Mouse (Mus musculus) naive thymus-derived CD4-positive, alpha-beta T cell, adult 2 months (primary cell): ENCODE data around the gene Fam76a.
A peak's percentile ranks its signal among the peaks of the same experiment; 100 is the strongest.

Experiments
- DNase-seq: peaks from one replicate; pipeline ENCODE4 v3.0.0-alpha.2; 2011; ENCODE audit warnings: low read depth

The Fam76a gene

DNA sequence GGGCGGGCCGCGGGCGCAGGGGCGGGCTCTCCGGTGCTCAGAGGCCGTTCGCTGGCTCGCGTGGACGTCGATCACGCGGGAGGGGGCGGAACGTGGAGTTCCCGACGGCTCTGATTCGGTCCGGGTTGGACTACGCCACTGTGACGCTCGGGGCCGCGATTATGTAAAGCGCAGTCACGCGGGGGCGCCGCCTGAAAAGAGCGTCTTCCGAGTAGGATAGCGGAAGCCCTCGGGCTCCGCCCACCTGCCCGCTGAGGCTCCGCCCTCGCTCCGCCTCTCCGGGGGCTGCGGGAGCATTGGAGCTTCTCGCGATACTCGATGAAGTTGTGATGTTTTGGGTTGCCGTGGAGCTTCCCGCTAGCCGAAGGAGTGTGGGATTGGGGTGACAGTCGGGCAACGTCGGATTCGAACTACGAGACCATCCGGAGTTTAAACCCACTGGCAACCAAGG is at the start of gene Fam76a:
TSS of gene Fam76a (minus strand) at position 1 of the 451 bp plus-strand sequence.
- DNase-seq: peak; percentile 100

DNA sequence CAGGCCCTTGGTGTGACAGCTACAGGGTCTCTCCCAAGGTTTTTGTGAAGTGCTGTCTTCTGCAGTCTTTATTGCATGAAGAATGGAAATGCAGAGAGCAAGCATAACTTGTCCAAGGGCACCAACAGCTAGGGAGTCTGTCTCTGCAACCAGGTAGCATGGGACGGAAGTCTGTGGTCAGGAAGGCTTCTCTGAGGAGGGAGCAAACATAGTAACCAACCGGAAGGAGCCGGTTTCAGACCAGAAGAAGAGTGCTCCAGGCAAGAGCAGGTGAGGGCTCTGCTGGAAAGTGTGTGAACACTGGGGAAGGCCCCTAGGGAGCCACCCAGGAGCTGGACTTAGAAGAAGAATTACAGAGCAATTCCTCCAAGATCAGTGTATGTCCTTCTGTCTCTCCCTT is 49.7 kb upstream of the Fam76a start:
- peak; percentile 77 for DNase-seq

DNA sequence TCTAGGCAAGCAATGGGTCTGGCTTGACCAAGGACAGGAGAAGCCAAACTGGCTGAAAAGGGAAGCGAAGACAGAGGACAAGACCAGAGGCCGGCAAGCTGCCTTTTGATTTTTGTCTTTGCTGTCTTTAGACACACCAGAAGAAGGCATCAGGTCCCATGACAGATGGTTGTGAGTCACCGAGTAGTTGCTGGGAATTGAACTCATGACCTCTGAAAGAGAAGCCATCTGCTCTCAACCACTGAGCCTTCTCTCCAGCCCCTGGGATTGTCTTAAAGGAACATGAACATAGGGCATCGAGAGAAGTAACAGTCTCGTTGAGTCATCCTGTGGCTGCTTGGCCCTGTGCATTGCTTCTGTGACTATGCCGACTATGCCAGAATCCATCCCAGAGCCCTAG is 49.2 kb upstream of the Fam76a start:
- DNase-seq: peak; percentile 34

DNA sequence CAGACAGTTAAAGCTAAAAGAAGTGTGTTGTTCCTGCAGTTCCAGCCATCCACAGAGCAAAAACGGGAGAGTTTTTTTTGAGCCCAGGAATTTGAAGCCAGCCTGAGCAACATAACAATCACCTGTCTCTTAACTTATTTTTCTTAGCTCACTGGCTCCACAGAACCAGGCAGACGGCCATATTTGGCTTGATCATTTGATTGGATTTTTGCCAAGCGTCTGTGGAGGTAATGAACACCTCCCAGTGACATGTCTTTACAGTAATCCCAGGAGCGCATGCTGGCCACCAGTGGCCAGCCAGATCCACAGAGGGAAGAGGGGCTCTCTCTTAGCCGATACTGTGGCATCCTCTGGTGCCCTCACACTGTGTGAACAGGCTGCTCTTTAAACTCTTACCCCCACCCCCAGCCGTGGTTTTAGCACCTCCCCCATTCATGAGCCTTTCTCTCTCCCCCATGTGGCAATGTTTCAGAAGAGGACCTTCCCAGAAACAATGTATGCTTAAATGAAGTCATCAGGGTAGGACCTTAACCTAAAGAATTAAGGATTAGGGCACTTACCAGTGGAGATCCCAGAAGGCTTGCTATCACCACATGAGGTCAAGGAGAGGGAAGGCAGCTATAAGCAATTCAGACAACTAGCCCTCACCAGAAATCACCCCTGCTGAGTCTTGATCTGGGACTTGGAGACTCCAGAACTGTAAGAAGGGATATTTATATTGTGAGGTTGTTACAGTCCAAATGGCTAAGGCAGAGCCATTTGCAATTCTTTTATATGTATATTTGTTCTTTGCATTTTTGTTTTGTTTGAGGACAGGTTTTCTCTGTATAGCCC is 46.0 kb upstream of the Fam76a start:
- DNase-seq: no peak

DNA sequence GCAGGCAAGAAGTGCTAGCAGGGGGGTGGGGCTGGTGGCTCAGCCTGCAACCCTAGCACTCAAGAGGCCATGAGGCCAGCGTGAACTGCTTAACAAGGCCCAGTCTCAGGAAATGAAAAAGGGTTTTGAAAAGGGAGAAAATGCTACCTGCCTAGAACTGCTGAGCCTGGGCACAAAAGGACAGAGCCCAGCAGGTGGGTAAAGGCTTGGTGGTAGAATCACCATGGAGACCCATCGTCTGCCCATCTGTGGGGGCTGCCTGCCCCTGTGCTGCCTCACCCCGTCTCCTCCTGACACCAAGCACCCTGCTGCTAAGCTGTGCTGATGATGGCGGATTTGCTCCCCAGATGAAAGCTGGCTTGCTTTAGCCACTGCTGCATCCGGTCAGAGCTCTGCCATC is 42.1 kb upstream of the Fam76a start:
- no peak for DNase-seq

DNA sequence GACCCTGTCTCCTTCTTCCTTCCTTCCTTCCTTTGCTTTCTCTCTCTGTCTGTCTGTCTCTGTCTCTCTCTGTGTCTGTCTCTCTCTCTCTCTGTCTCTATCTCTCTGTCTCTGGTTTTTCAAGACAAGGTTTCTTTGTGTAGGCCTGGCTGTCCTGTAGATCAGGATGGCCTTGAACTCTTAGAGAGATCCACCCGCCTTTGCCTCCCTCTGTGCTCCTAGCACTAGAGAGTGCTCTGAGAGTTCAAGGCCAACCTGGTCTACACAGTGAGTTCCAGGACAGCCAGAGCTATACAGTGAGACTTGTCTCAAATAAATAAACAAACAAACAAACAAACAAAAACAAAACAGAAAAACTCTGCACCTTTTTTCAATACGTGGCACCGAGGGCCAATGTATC is 41.7 kb upstream of the Fam76a start:
- no peak for DNase-seq

DNA sequence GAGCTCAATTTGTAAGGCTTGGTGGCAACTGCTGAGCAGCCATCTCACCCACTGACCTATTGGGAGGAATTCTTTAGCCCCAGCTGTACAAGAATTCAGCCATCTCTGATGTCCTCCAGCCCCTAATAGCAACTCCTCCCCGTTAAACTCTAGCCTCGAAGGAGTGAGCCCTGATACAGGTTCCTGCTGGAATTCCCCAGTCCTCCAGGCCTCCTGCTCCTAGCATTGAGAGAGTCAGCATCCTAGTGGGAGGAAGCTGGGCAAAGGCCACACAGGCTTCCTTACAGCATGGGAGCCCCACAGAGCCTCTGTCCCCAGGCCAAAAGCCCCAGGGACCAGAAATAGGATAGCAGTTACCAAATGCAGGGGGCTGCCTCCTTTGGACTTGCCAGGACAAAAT is 41.1 kb upstream of the Fam76a start:
- DNase-seq: no peak

DNA sequence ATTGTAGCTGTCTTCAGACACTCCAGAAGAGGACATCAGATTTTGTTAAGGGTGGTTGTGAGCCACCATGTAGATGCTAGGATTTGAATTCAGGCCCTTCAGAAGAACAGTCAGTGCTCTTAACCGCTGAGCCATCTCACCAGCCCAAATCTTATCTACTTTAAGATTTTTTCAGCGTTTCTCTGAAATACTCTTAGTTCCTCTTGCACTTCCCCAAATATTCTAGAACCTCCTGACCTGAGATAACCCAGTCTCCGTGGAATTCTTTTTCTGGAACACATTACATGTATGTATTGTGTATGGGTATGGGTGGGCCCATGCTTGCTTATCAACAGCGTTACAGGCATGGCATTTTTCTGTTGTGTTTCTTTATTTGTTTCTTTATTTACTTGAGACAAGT is 40.3 kb upstream of the Fam76a start:
- no peak for DNase-seq

DNA sequence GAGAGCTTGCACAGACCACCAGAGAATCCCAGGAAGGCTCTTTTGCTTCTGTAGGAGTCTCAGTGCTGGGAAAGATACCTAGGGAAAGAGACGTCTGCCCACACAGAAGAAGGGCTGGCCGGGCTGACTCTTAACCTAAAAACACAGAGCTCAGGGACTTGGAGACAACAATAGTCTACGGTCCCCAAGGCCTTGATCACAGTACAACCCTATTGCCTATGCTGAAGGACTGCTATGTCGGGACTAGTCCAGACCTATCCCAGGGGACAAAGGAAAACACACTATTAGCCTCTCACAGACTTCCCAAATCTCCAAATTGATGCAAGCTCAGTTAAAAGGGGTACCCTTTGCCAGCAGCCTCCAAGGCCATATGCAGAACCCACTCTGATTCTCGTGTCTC is 39.5 kb upstream of the Fam76a start:
- DNase-seq: no peak

DNA sequence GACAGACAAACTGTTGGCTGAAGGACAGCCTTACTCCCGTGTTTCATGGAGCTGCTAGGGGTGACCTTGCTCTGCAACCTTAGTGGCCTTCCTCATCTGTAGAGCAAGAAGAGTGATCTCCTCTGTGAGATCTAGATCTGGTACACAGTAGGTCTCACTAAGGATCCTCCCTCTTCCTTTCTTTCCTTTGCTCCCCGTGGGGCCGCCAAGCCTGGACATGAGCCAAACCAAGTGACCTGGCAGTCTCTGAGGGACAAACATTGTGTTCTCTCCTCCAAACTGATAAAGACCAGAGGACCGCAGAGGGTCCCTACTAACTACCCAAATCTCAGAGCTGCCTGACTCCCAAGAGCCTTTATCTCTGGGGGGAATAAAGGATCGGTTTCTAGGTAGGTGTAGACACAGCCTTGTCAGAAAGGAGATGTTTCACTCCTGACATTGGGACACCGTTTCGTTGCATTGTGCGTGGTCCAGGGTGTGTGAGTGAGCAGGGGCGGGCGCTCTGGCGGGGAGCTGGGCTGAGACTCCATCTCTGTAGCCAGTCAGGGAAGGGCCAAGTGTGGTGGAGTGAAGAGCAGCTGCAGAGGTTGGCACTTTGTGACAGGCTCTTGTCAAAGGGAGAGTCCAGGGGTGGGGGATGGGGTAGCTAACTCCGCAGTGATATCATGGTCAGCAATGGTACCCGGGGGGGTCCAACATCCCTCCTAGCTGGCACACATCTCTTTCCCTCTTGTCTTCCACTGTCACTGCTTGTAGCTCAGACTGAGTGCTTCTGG is 38.7 kb upstream of the Fam76a start:
- no peak for DNase-seq

DNA sequence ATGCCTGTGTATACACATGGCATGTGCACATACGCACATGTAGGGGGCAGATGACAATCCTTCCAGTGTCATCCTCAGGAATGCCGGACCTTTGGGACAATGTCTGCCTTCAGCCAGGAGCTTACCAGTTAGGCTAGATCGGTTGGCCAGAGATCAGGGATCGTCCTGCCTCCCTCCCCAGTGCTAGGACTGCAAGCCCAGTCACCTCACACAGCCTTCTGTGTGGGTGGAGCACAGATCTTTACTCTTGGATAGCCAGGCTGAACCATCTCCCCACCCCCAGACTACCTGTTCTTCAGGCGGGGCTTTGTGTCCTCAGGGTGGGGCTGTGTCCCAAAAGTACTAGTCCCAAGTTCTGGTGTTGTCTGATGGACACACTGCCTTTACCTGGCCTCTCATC is 38.0 kb upstream of the Fam76a start:
- DNase-seq: no peak

DNA sequence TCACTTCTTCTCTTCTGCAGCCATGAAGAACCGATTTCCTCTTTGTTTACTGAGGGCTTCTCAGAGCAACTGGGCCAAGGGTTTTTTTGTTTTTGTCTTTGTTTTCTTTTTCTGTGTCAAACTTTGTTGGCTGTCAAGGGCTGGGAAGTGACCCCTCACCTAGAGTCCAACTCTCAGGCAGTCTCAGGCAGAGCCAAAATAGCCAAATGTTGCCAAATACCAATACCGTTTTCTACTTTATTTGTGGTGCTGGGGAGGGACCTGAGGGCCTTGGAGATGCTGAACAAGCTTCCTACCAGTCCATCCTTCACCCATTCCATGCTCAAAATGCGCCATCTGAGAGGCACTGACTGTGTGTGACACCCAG is 37.3 kb upstream of the Fam76a start:
- DNase-seq: no peak

DNA sequence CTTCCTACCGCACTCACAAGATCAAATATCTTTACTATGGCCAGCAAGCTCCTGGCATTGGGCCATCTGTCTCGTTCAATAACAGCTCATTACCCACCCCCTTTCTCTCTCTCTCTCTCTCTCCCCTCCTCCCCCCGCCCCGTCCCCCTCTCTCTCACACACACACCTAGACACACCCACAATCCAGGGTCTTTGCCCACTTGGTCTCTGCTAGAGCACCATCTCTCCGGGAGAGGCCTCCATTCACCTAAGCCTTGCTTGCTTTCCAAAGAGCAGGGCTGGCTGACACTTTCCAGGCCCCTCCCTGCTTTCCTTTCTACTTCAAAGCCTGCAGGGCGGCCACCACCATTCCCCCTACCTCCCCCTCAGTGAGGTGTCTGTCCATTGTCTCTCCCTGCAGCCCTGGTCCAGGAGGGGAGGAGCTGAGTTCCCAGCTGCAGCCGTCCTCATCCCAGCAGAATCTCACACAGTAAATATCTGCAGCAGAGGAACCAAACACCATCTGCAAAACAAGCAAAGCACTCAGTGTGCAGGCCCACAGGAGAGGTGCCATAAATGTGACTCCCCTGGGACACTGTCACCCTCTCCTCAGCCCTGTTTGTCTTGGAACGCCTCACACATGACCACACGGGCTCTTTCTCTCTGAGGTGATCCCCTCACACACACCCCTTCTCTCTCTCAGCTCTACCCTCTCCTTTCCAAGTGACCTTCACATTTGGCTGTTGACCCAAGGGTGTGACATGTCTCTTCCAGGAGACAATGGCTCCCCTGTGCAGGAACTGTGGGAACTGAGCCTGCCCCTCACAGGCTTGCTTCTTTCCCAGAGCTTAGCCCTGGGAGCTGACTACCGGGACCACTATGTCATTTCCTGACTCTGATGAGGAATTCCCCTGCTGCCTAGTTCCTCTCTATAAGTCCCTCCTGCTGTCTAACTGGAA is 36.7 kb upstream of the Fam76a start:
- DNase-seq: no peak

DNA sequence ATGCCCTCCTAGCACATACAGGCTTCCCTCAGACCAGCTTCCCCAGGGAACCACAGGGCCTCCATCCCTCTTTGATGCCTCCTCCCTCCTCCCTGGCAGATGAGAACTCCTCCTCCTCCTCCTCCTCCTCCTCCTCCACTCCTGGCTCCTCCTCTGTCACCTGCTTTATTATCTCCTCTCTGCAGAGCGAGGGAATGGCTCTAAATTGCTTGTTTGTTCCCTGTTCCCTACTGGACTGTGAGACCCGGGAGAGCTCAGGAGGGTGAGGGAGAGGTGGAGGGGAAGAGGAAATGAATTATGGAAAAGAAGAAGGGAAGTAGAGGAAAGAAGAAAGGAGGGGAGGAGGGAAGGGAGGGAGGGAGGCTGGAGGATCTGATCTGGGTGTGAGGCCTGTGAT is 33.0 kb upstream of the Fam76a start:
- no peak for DNase-seq

DNA sequence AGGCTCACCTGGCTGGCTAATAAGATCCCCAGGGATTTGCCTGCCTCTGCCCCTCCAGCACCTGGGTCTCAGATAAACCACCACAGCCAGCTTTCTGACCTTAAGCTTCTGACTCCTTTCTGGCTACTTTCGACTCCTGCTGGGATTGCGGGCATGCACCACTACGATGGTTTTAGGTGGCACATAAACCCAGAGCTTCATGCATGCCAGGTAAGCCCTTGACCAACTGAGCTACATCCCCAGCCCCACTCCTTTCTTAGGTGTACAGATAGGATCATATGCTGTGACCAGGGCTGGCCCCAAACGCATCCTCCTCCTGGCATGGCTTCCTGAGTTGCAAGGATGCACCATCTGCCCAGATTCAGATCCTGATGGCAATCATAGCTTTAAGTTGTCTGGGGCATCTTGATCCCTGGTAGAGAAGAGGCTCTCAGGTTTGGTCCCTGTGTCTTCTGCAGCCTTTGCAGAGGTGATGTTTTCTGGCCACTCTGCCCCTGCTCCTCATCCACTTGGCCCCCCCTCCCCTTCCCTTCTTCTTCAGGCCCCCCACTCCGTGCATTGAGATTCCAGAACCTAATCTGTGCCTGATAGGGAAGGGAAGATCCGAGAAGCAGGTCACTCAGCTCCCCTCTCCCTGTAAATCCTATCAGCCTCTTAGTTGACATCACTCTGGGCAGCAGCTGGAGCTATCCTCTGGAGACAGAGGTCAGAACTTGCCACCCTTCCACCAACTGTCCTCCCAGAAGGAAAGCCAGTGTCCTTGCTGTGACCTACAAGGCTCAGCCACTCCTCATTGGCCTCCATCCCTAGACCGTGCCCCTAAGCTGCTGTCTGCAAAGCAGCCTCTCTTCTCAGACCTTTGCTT is 32.4 kb upstream of the Fam76a start:
- DNase-seq: no peak

DNA sequence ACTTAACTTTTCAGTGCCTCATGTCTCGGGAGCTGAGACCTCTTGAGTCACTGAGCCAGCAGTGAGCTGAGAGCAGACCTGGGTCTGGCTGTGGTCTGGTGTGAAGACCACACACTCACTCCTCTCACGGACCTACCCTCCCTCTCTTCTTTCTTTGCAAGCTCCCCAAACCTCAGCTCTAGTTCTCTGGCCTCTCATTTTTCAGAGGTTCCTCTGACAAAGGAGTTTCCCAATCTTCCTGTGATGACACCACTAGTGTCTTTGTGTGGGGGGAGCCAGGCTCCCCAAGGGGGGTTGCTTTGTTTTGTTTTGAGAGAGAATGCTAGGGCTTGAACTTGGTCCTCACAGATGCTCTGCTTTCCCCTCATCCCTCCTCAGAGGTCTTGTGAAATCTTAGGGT is 28.6 kb upstream of the Fam76a start:
- no peak for DNase-seq

DNA sequence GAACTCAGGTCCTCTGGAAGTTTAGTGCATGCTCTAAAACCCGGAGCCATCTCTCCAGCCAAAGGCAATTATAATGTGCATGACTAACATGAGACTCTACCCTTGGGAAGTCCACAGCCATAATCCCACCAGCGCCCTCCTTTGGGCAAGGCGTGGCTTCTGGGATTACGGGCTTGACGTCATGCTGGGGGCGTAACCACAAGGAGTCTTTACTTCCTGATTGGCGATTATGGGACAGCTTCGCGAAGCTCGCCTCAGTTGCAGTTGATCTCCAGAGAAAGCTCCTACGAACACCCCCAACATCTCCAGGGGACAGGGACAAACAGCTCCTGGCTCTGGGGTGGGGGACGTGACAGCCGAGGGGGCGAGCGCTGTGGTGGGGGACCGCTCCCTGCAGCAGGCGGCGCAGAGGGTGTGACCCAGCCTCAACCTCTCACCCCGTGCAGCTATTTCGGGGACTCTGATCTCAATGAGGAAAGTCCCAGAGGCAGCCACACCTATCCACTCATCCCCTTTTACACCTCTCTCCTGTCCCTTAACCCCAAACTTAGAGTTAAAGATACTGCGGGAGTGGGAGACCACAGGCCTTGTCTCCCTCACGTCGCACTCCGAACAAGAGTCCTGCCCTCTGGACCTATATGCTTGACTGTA is 27.6 kb upstream of the Fam76a start:
- no peak for DNase-seq

DNA sequence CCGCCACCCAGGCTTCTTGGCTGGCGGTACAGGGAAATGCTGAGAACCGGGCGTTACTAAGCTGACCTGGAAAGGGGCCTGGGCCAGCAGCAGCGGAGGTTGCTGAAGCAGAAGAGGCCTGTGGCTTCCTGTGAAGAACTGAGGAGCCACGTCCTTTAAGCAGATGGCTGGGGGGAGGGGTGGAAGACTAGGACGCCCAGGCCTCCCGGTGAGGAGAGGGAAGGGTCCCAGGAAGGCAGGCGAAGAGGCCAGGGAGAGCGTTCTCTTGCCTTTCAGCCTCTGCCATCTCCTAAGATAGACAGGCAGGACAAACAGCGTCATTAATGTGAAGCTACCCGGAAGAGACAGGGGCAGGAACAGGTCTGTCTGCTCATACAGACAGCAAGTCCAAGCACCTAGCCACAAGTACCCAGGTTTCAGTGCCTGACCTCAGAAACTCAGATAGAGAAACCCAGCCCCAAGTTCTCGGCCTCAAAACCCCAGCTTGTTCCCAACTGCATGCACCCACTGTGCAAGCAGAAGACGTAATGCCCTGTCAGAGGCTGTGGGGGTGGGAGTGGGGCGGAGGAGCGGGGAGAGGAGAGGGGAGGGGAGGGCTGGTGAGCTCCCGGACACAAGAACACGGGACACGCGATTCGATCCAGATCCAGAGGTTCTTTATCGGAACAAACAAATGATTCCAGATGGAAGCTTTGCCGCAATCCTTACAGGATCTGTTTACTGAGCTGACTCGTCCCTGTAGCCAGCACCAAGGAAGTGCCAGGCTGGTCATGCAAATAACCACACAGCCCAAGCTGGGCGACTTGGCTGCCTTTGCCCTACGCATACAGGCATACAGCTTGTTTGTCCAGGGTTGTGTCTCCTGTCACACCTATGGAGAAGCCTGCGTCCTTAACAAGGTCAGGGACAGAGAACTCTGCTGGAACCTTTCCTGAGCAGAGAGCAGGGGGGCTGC is 24.0 kb upstream of the Fam76a start:
- peak; percentile 83 for DNase-seq

DNA sequence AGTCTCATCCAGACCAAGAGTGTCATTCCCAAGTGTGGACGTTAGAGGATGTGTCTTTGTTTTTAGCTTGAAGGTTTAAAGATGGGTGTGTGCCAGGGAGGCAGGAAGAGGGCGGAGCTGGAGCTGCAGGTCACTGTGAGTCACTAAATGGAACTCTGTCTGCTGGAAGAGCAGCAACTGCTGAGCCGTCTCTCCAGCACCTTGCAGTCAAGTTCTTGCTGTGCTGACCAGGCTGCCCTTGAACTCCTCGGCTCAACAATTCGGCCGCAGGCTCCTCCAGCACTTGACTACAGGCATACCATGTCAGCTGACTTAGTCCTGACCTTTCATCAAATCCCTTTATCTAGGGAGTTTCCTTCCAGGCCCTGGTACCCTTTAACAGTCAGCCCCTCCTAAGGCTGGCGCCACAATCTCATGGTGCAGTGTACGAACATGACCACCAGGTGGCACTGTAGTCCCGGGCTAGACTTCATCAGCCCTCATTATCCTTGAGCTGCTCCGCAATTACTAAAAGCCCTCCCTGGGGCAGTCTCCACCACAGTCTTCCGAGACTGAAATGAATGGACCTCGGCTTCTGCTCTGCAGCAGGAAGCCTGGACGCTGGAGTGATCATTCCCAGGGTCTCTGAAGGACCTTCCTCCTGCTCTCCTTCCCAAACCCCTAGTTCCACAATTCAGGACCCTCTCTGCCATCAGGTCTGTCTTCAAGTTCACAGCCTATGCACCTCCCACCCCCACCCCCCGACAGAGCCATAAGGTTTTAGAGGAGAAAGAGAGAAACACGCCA is 23.1 kb upstream of the Fam76a start:
- DNase-seq: peak; percentile 95
